Mouse (Mus musculus): ENCODE results near the gene Wasf2.

GRCm38 (mm10) chr4:133156422-133156821 lies 26.1 kb downstream of the Wasf2 start:
- TF ChIP-seq CTCF (conservative IDR thresholded peaks at IDR 0.05; ENCODE audit: insufficient read depth, insufficient read length, low read depth, low read length) (no peak), POLR2A (IDR thresholded peaks at IDR 0.05; ENCODE audit: low read depth, low read length) (no peak)
